Mouse (Mus musculus): ENCODE measurements around the gene Mospd3.

DNA sequence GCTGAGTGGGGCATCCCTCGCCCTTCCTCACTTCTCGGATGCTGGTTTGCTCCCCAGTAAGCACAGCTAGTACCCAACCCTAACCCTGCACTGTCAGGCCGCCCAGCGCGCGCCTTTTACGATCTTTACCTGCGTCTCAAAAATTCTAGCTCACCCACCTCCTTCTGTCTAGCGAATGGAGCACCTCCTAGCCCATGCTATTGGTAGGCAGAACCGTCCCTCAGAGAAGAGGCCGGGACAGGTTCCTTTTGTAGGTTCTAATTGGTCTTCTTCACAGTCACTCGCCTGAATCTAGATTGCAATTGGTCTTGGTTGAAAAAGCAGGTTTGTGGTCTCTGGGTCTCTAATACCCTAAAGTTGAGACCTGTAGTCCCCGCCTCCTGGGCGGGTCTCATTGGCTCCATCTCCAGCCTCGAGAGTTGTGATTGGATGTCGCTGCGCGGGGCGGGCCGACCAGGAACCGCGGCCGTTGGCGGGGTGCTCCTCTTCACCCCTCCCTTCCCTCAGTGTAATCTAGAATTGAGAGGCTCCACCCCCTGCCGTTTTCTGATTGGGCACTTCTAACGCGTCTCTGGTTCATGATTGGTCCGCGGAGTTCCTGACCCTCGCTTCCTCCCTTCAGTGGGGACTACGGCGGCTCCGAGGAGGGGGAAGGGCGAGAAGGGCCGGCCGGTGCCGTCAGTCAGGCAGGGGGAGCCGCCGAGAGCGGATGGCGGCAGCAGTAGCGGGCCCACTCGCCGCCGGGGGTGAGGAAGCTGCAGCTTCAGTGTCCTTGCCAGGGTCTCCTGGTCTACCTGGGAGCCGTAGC is 27.8 kb upstream of the Mospd3 start, which contains the start of the genes Fbxo24, Lrch4 and Gm20605:
- TF ChIP-seq POLR2A (IDR thresholded peaks at IDR 0.05; ENCODE audit: control insufficient read depth, extremely low read depth, insufficient read depth, low read length, poor library complexity) (peak; percentile 97), CTCF (IDR thresholded peaks at IDR 0.05; ENCODE audit: borderline replicate concordance, control insufficient read depth, extremely low read depth, insufficient read depth, low read length, poor library complexity) (0 out of 2 replicates have a peak, but pooled peaks have one; percentile 38)
